Mouse (Mus musculus) CD8-positive naive resting alpha-beta T cell, adult 2 months (primary cell): ENCODE data around the gene Gse1.
A peak's percentile ranks its signal among the peaks of the same experiment; 100 is the strongest.
"Not testable (repeated sequence)": the region's sequence is repeated elsewhere in the genome, so short reads cannot be mapped to it uniquely, and the experiment has no call there.

Experiments used
- DNase-seq, 2 experiments: peaks; one replicate each; pipeline ENCODE4 v3.0.0; 2022; ENCODE audit warnings: low read depth in 2 of 2, low spot score in 2 of 2

The Gse1 gene

GRCm38 (mm10) chr8:120341124-120341523 is 112.9 kb downstream of the Gse1 start:
- DNase-seq, result no peak

GRCm38 (mm10) chr8:120342847-120343548 is 114.7 kb downstream of the Gse1 start:
- no peak for DNase-seq

GRCm38 (mm10) chr8:120343582-120343981 is 115.3 kb downstream of the Gse1 start:
- DNase-seq, result no peak

GRCm38 (mm10) chr8:120344166-120344565 is 115.9 kb downstream of the Gse1 start:
- no peak for DNase-seq

GRCm38 (mm10) chr8:120344583-120344982 is 116.3 kb downstream of the Gse1 start:
- DNase-seq, result no peak

- DNase-seq, result no peak
Observed at GRCm38 (mm10) chr8:120347734-120348341, 119.6 kb downstream of the Gse1 start.

GRCm38 (mm10) chr8:120348922-120349321 is 120.7 kb downstream of the Gse1 start:
- DNase-seq, result no peak

GRCm38 (mm10) chr8:120351332-120352071 is 123.2 kb downstream of the Gse1 start:
- no peak for DNase-seq

GRCm38 (mm10) chr8:120352096-120352495 is 123.8 kb downstream of the Gse1 start:
- DNase-seq, result no peak

- no peak for DNase-seq
Observed at GRCm38 (mm10) chr8:120356067-120356466, 127.8 kb downstream of the Gse1 start.

GRCm38 (mm10) chr8:120357504-120357903 is 129.2 kb downstream of the Gse1 start:
- no peak for DNase-seq

GRCm38 (mm10) chr8:120361301-120361700 is 133.0 kb downstream of the Gse1 start:
- DNase-seq, result no peak

- no peak for DNase-seq
Observed at GRCm38 (mm10) chr8:120363552-120364071, 135.4 kb downstream of the Gse1 start.

GRCm38 (mm10) chr8:120364093-120364725 is 136.0 kb downstream of the Gse1 start:
- DNase-seq, result peak; percentile 10 to 53

- no peak for DNase-seq
Observed at GRCm38 (mm10) chr8:120366840-120367239, 138.6 kb downstream of the Gse1 start.

GRCm38 (mm10) chr8:120368191-120368590 is 139.9 kb downstream of the Gse1 start:
- not testable (repeated sequence) for DNase-seq

GRCm38 (mm10) chr8:120368814-120369649 is 140.8 kb downstream of the Gse1 start:
- DNase-seq, result peak; percentile 26 to 53

GRCm38 (mm10) chr8:120369956-120370355 is 141.7 kb downstream of the Gse1 start:
- no peak for DNase-seq

GRCm38 (mm10) chr8:120370461-120370860 is 142.2 kb downstream of the Gse1 start:
- no peak for DNase-seq

GRCm38 (mm10) chr8:120371146-120371545 is 142.9 kb downstream of the Gse1 start:
- no peak for DNase-seq
